Mouse (Mus musculus) liver, embryonic 14.5 days (tissue): ENCODE data around the gene Dnmt3a.

Experiments used
- CTCF ChIP-seq: IDR thresholded peaks from 2 replicates; pipeline ENCODE4 v1.5.1; 2016; ENCODE audit warnings: antibody characterized with exemption, low read depth, control low read depth
- EP300 ChIP-seq: IDR thresholded peaks from 2 replicates; pipeline ENCODE4 v1.6.1; 2016; ENCODE audit warnings: antibody characterized with exemption, low read depth

DNA sequence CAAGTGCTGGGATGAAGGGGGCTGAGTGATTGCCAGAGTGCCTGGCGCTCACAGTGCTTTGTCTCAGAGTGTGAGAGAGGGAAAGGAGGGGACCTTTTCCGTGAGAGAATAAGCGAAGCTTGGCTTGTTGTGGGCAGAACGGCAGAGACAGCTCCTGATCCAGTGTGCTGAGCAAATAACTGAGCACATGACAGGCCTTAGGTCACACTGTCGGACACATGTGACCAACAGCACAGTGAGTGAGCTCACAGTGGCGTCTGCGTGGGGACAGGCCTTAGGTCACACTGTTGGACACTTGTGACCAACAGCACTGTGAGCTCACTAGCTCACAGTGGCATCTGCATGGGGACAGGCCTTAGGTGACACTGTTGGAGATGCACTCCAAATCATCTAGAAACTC, 88.7 kb downstream of the Dnmt3a start:
- TF ChIP-seq CTCF (no peak), EP300 (no peak)
